Mouse (Mus musculus) lung, adult 10 weeks (tissue): ENCODE measurements around the gene Gm3402. TPM values are rescaled to one million over a fixed set of nuclear protein-coding genes. Genes with fewer than 3 reads are reported as not detected.

Experiments used
- polyA plus RNA-seq: library from polyadenylated mRNA; stranded (reverse); fragments of 350-450 nt; fragmentation: Illumina TruSeq; extraction: RNeasy Lipid Tissue Mini Kit (QIAGEN cat#74804); gene quantifications from one replicate; pipeline ENCODE4 v1.2.3, GENCODE M21; 2014; ENCODE audit warnings: low read depth, low replicate concordance; ENCODE audit not compliant: insufficient read depth

Gene Gm3402
- polyA plus RNA-seq = not detected

GRCm38 (mm10) chr5:146513823-146514222 is at the start of gene Gm3402:
Gm3402 (plus strand) TSS chr5:146514123.

GRCm38 (mm10) chr5:146481665-146482064 is 32.3 kb upstream of the Gm3402 start, which contains the start of gene Gm6408:
Gm6408 (plus strand) TSS chr5:146481965.

GRCm38 (mm10) chr5:146491063-146491462 is 22.9 kb upstream of the Gm3402 start, which contains the start of gene Gm6370:
Gm6370 (plus strand) TSS chr5:146491363.

GRCm38 (mm10) chr5:146502099-146502498 is 11.8 kb upstream of the Gm3402 start, which contains the start of gene 4930449I24Rik:
4930449I24Rik (plus strand) TSS chr5:146502399.

GRCm38 (mm10) chr5:146525501-146525900 is 11.6 kb downstream of the Gm3402 start, which contains the start of gene Gm3404:
Gm3404 (plus strand) TSS chr5:146525801.

GRCm38 (mm10) chr5:146537347-146537746 is 23.4 kb downstream of the Gm3402 start, which contains the start of gene Gm3409:
Gm3409 (plus strand) TSS chr5:146537647.

GRCm38 (mm10) chr5:146555836-146556235 is 41.9 kb downstream of the Gm3402 start, which contains the start of gene Gm3415:
Gm3415 (plus strand) TSS chr5:146556136.

Other genes starting within 250 kb of the Gm3402 start
- gene Wasf3, start 129.1 kb upstream of the Gm3402 start, polyA plus RNA-seq = 3.6 TPM
- not detected for gene Gm6408, start 32.2 kb upstream of the Gm3402 start, polyA plus RNA-seq
- gene Gm6370, start 22.8 kb upstream of the Gm3402 start, polyA plus RNA-seq = not detected
- gene 4930449I24Rik, start 11.7 kb upstream of the Gm3402 start, polyA plus RNA-seq = not detected
- not detected for gene Gm3404, start 11.7 kb downstream of the Gm3402 start, polyA plus RNA-seq
- not detected for gene Gm3409, start 23.5 kb downstream of the Gm3402 start, polyA plus RNA-seq
- gene Gm3415, start 42.0 kb downstream of the Gm3402 start, polyA plus RNA-seq = not detected
- not detected for gene Gpr12, start 71.1 kb downstream of the Gm3402 start, polyA plus RNA-seq